Mouse (Mus musculus) adrenal gland, postnatal 14 days (tissue): ENCODE results near the gene Utf1. TPM values are rescaled to one million over a fixed set of nuclear protein-coding genes. Genes with fewer than 3 reads are reported as not detected.

Experiments used
- DNase-seq: peaks from one replicate; pipeline ENCODE4 v3.0.0; 2021; ENCODE audit warnings: mixed read lengths
- long read RNA-seq, 2 experiments: library from polyadenylated mRNA; stranded (forward); transcript quantifications; one replicate each; pipeline ENCODE4 v2.0.0; 2021
- total RNA-seq: library from RNA; stranded (reverse); gene quantifications from 2 replicates; pipeline ENCODE4 v1.2.3, GENCODE M21; 2021

The Utf1 gene
- not detected in 2 replicates for total RNA-seq
- long read RNA-seq, experiment 1, result 0 reads
- long read RNA-seq, experiment 2, result 0 reads

DNA sequence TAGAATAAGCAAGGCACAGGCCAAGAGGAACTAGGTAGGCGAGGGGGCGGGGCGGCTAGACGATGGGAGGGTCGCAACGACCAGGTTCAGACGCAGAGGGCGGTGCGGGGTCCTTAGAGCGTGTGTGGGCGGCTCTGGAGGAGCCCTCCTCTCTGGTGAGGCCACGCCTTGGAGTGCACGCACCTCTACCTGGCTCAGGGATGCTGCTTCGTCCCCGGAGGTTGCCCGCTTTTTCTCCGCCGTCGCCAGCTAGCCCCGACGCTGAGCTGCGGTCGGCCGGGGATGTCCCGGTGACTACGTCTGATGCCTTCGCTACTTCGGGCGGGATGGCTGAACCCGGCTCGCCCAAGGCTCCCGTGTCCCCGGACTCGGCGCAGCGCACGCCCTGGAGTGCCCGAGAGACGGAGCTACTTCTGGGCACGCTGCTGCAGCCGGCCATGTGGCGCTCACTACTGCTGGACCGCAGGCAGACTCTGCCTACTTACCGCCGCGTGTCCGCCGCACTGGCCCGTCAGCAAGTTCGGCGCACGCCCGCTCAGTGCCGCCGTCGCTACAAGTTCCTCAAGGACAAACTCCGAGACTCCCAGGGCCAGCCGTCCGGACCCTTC lies at the start of gene Utf1:
Gene Utf1 (plus strand): TSS at position 116 of the 608 bp plus-strand sequence.
- DNase-seq, result peak; percentile 59

- DNase-seq, result peak; percentile 73
Observed at GRCm38 (mm10) chr7:139894655-139895557, 48.7 kb upstream of the Utf1 start, which contains the start of gene Kndc1. TSS of gene Kndc1 (plus strand) at chr7:139894696.

DNA sequence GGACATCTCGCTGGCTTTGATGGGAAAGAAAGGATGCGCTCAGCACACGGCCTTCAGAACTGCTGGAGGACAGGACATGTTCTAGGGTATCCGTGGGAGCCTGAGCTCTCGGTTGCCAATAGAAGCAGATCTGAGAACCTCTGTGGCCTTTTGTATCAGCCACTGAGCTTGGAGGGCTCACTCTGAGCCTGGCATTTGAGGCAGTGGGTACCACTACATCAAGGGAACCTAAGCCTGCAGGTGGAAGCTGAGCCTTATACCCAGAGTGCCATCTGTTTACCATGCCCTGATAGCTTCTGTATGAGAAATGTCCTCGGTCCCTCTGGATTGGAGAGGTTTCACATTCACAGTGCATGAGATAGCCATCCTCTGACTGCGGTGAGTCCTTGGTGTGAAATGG lies 47.3 kb upstream of the Utf1 start:
- no peak for DNase-seq

GRCm38 (mm10) chr7:139896796-139897195 lies 46.8 kb upstream of the Utf1 start:
- DNase-seq, result no peak

DNA sequence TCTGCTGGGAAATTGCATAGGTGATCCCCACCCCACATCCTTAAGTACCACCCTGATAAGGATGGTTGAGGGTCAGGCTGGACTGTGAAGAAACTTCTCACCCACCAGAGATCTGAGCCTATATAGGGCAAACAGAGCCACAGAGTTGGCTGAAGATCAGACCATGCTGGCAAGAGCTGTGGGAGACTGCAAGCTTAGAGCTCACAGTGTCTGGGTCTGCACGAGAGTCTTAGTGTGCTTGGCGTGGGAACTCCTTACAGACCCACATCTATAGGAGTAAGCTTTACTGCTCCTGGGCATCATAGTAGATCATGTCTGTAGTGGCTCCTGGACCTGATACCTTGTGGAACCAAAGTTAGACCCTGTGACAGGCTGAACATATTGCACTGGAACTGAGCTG lies 45.0 kb upstream of the Utf1 start:
- DNase-seq, result no peak

DNA sequence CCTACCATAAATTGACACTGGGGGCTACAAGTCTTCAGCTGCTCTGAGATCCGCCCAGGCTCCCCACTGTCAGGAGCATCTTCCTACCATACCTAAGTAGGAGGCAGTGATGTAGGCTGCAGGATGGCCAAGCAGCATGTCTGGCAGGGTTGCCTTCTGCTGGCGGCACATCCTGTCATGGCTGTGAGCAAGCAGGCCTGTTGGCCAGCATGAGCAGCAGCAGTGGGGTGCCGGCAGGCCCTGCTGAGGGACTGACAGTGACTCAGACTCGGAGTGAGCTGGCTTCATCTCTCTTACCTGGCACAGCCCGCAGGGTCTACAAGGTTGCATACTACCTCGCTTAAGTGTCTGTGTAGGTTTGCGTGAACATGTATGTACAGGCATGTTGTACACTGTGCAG lies 44.1 kb upstream of the Utf1 start:
- no peak for DNase-seq

- DNase-seq, result no peak
Observed at GRCm38 (mm10) chr7:139900456-139900855, 43.1 kb upstream of the Utf1 start.

GRCm38 (mm10) chr7:139900896-139901295 lies 42.7 kb upstream of the Utf1 start:
- DNase-seq, result no peak

DNA sequence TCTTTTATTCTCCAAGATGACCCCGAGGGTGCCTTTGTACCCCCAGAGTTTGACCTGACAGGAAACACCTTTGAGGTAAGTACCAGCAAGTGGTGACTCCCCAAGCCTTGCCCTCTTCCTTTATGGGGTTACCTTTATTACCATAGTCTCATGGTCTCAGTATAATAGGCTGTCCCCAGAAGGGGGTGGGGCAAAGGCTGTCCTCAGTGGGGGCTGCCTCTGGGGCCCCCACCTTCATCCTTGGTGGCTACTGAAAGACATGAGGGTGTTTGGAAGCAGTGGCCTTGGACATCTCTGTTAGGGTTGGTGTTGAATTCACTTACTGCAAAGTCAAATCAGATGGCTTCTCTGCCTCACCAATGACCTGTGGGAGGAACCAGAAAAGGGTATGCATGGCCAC lies 41.6 kb upstream of the Utf1 start:
- DNase-seq, result no peak

DNA sequence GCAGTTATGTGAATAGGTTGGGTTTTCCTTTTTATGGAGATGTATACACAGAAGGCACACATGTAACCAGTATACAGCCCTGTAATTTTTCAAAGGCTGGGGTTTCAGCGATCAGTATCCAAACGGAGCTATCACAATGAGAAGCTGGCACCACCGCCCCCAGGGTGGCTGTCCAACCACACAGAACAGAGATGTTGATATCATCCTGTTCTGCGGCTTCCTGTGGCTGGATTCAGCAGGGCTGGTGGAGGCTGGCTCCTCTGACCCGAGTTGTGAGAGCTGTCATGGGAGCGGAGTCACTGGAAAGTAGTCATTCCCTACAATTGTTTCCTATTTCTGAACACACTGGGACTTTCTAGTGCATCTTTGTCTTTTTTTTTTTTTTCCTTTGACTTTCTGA lies 38.3 kb upstream of the Utf1 start:
- DNase-seq, result no peak

DNA sequence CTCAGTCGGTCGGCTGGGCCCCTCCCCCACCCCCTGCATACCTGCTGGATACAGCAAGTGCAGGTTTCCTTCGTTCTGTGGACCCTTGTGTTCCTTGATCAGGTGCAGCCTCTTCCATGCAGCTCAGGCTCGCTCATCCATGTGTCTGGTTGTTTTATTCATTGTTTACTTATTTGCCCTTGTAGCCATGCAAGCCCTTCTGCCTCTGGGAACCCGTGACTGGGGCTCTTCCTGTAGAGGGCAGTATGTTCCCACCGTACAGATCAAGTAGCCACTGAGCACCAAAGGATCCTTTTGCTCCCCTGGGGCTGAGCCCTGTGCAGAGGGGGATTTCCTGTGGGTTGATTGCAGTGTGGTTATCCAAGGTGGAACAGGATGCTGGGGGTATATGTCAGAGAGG lies 37.9 kb upstream of the Utf1 start:
- peak; percentile 76 for DNase-seq

GRCm38 (mm10) chr7:139908176-139908575 lies 35.4 kb upstream of the Utf1 start:
- DNase-seq, result no peak

DNA sequence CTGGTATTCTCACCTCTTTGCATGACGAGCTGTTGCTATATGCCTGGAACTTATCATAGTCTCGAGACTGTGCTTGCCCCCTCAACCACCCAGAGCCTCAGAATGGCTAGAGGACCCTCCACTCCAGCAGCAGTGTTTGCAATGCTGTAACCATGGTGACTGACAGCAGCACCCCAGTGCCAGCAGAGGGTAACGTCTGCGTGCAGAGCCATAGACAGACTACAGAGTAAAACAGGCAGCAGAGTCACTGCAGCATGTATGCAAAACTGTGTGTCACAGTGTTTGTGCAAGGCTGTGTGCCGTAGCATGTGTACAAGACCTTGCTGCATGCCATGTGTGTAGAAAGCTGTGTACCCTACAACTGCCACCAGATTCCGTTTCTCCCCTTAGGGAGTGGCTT lies 34.1 kb upstream of the Utf1 start:
- DNase-seq, result no peak

DNA sequence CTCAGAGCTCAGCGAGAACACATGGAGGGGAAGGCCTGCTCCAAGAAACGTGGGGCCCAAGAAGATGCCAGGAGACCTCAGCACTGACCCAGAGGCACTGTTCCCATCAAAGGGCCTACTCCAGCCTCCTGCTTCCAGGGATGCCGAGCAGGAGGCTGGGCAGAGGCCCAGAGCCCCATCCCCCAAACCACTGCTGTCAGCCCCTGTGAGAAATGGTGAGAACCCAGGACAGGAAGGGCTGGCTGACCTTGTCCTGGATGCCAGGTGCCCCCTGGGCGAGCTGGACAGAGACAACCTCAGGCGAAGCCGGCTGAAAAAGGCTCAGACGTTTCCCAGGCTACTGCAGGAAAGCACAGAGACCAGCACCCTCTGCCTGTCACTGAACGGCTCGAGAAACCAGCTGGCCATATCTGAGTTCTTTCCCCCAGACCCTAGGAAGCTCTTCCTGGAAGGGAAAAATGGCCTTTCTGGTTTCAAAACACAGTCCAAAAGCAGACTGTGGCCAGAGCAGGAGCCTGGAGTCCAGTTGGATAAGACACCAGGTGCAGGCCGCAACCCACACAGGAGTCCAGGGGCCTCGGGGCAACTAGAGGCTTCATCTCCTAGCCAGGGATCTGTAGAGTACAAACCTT lies 33.3 kb upstream of the Utf1 start:
- DNase-seq, result no peak

DNA sequence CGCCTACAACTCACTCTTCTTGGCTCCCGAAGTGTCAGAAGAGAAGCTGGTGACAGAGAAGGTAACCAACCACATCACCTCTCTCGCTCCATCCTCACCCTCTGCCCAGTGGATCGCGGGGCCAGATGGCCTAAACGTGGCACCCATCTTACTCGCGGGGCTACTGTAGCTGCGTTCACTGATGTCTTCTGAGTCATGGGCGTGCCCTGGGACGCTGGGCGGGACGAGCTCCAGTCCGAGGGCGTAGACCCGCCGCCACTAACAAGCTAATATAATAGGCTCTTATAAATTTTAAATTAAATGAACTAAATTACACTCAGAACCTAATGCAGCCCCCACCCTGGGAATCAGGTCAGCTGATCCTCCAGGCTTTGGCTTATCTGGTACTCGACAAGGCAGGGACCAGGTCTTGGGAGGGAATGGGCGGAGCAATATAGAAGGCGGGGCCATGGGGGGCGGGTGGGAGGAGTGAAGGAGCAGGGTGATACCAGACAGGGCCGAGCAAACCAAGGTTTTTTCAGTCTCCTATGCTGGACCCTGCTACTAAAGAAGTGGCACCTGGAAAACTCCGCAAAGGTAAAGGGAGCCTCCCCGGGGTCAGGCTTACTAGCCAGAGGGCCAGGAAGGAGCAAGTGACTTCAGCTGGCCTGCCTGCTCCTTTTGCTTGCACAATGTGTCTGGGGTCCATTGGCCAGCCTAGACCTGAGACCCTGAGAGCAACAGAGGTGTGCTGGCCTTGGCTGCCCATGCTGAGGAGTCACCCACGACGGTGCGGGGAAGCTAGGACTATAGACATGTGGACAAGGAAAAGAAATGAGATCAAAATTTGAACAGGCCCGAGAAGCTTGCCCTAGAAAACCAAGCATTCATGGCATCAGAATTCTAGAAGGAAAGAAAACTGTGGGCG lies 29.2 kb upstream of the Utf1 start:
- peak; percentile 24 for DNase-seq

- DNase-seq, result no peak
Observed at GRCm38 (mm10) chr7:139915646-139916257, 27.8 kb upstream of the Utf1 start.

- DNase-seq, result no peak
Observed at GRCm38 (mm10) chr7:139916345-139916744, 27.2 kb upstream of the Utf1 start.

GRCm38 (mm10) chr7:139918262-139918661 lies 25.3 kb upstream of the Utf1 start:
- no peak for DNase-seq

GRCm38 (mm10) chr7:139930732-139931131 lies 12.9 kb upstream of the Utf1 start:
- peak; percentile 67 for DNase-seq

- no peak for DNase-seq
Observed at GRCm38 (mm10) chr7:139936705-139937104, 6.9 kb upstream of the Utf1 start.

DNA sequence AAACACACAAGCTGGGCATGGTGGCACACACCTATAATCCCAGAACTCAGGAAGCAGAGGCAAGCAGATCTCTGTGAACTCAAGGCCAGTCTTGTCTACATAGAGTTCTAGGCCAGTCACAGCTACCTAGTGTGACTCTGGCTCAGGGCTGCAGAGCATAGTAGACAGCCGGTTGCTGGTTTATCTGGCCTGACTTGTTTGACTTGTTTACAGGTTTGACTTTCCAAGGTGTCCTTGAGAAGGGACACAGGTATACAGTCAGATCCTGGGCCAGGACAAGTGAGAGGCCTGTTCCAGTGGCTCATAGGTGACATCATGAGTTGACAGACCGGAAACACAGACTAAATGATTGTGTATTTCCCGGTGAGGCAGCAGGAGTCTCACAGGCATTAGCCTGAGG lies 6.5 kb upstream of the Utf1 start:
- DNase-seq, result no peak

DNA sequence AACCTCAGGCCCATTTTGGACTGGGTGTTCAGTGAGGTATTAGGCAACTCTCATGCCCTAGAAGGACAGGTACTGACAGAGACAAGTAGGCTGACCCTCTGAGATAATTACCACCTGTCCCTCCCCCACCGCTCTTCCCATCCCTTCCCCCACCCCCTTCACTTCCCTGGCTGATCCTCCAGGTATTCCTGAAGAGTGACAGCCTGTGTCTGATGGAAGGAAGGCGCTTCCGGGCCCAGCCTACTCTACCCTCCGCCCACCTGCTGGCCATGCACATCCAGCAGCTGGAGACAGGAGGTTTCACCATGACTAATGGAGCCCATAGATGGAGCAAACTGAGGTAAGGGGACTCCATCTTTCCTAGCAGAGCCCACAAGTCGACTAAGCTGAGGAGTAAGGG lies 5.8 kb upstream of the Utf1 start:
- no peak for DNase-seq
